Mouse (Mus musculus): ENCODE measurements around the gene Nid2.

The Nid2 gene

GRCm38 (mm10) chr14:19744876-19745275 lies 6.2 kb upstream of the Nid2 start:
- no peak for DNase-seq (ENCODE audit: low spot score in 2 of 2)

DNA sequence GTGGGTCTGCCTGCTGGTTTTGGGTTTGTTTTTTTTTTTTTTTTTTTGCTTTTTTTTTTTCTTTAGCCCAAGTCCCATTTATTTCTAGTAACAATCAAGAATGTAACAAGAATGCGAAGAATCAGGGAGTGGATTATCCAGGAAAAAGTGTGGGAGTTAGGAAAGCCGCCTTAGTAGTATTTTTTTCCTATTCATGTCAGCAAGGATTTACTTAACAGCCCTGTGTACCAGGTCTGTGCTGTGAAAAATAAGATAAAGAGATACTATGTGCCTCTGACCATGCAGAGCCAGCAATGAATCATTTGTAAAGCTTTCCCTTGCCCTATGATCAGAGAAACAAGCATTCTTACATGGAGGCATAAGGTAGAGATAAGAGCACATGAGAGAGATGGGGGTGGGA lies 4.8 kb upstream of the Nid2 start:
- DNase-seq (ENCODE audit: low spot score in 2 of 2) = no peak

DNA sequence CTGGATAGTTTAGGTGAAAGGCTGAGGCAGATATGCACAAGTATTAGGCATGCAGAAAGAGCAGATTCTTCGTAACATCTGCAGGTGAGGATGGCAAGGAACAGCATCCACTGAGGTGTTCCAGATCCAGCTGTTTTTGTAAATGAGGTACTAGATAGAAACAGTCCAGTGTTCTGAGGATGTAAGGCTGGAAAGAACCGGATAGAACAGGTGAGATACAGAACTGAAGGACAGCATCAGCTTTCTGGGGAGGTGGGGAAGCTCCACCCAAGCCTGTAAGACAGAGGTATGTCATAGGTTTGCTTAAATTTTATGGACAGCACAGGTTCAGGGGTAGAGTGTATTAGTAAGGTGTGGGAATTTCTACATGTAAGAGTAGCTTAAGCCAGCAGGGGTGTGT lies 4.3 kb upstream of the Nid2 start:
- no peak for DNase-seq (ENCODE audit: low spot score in 2 of 2)

- DNase-seq (ENCODE audit: low spot score in 2 of 2) = no peak
Measured at GRCm38 (mm10) chr14:19749743-19750142, 1.3 kb upstream of the Nid2 start.

DNA sequence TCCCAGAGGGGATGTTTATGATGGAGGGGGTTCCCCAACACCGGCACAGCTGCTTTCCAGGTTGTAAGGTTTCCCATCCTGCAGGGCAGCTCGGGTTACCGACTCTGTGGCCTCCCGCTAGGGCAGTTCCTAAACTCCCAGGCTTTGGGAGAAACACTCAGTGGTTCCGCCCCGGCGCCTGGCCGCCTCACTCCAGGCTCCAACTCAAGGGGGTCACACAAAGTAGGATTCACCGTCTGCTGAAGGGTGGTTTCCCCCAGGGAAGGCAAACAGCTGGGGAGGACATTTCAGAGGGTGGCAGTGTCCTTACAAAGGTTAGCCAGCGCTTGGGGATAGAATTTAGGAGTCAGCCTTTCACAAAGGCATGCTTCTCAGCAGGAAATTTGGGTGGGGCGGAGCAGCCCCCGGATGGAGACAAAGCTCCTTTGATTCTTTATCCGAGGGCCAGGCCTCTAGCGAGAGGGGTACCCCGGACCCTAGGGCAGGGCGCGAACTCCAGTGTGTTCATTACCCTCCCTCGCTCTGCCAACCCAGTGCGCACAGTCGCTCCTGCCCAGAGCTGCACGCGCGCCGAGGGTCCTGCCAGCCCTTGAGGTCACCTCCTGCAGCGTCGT lies 547 bp upstream of the Nid2 start:
- no peak for DNase-seq (ENCODE audit: low spot score in 2 of 2)

DNA sequence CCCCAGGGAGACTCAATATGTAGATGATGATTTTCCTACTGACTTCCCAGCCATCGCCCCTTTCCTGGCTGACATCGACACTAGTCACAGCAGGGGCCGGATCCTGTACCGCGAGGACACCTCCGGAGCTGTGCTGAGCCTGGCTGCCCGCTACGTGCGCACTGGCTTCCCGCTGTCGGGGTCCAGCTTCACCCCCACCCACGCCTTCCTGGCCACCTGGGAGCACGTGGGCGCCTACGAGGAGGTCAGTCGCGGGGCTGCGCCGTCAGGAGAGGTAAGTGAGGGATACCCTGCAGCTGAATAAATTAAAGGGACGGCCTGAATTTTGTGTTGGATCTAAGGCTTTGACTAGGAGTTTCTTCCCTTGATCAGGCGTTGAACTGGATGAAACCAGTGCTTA lies 1.2 kb downstream of the Nid2 start:
- no peak for DNase-seq (ENCODE audit: low spot score in 2 of 2)

- DNase-seq (ENCODE audit: low spot score in 2 of 2) = no peak
Measured at GRCm38 (mm10) chr14:19759277-19760193, 8.5 kb downstream of the Nid2 start.

GRCm38 (mm10) chr14:19760721-19761120 lies 9.7 kb downstream of the Nid2 start:
- no peak for DNase-seq (ENCODE audit: low spot score in 2 of 2)

GRCm38 (mm10) chr14:19762014-19762413 lies 10.9 kb downstream of the Nid2 start:
- no peak for DNase-seq (ENCODE audit: low spot score in 2 of 2)

DNA sequence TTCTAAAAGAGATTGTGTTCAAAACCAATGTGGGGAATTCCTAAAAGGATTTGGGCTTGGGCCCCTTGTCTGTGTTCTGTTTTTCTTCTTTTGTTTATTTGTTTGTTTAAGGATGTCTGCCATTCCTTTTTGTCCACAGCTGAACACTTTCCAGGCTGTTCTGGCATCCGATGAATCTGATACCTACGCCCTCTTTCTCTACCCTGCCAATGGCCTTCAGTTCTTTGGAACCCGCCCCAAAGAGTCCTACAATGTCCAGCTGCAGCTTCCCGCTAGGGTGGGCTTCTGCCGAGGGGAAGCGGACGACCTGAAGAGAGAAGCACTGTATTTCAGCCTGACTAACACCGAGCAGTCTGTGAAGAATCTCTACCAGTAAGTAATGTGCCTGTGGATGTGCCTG lies 12.5 kb downstream of the Nid2 start:
- no peak for DNase-seq (ENCODE audit: low spot score in 2 of 2)

DNA sequence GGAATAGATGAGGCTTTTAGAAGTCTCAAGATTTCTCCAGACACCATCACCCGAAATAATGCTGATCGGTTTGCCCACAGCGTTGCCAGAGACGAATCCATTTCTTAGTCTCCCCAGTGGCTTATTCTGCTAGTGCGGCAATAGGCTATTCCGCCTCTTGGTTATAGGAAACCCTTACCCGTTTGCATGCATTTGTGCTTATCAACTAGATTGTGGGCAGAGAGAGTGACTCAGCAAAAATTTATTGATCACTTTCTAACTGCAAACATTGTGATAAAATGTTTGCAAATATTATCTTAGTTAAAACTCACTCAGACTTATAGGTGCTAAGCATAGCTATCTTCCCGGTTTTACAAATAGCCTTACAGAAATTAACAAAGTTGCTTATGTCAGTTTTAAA lies 13.3 kb downstream of the Nid2 start:
- DNase-seq (ENCODE audit: low spot score in 2 of 2) = no peak

DNA sequence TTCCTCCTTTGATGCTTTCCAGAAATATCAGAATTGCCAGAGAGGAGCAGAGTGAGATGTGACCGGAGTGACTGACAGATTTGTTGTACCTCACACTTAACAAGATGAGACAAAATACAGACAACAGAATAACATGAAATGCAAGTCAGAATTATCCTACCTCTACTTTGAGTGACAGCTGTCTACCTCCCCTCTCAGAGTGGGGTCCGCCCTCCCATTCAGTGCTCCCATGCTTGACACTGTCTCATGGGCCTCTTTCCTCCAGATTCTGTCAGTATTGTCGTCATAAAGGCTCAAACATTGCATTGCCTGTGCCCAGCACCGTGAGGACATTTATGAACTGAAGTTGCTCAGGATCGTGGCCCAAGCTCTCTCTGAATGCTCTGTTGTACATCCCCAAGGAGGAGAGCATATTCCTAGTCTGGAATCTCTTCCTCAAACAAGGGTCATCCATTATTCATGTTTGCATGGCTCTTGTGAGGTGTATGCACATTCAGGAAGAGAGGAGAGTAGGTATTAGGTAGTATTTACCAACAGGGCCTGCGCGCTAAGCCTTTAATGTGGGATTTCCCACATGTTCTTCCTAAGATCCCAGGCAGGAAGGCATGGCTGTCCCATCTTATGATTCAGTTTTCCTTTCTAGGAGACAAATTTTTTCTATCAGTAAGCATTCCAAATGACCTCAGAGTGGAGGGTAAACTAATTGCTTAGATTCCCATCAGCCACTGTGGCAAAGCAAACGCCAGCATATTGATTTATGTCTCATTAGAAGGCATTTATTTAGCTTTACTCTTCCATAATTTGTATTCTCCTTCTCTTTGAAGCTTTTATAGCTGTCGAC lies 14.7 kb downstream of the Nid2 start:
- no peak for DNase-seq (ENCODE audit: low spot score in 2 of 2)

- DNase-seq (ENCODE audit: low spot score in 2 of 2) = no peak
Measured at GRCm38 (mm10) chr14:19766380-19766649, 15.2 kb downstream of the Nid2 start.

DNA sequence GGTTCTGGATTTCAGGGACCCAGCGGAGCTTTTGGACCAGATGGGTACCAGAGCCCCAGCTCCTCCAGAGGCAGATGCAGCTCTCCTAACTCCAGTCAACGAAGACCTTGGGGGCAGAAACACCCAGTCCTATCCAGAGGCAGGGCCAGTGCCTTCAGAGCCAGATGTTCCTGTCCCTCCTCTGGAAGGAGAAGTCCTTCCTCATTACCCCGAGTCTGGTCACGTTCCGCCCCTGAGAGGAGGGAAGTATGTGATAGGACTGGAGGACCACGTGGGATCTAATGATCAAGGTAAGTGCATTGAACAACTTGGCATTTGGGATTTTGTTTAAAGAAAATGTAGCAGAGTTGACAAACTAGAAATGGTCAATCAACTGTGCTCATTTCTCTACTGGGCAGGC lies 17.6 kb downstream of the Nid2 start:
- DNase-seq (ENCODE audit: low spot score in 2 of 2) = no peak

GRCm38 (mm10) chr14:19769441-19770200 lies 18.6 kb downstream of the Nid2 start:
- DNase-seq (ENCODE audit: low spot score in 2 of 2) = no peak

GRCm38 (mm10) chr14:19771173-19771572 lies 20.1 kb downstream of the Nid2 start:
- DNase-seq (ENCODE audit: low spot score in 2 of 2) = no peak

DNA sequence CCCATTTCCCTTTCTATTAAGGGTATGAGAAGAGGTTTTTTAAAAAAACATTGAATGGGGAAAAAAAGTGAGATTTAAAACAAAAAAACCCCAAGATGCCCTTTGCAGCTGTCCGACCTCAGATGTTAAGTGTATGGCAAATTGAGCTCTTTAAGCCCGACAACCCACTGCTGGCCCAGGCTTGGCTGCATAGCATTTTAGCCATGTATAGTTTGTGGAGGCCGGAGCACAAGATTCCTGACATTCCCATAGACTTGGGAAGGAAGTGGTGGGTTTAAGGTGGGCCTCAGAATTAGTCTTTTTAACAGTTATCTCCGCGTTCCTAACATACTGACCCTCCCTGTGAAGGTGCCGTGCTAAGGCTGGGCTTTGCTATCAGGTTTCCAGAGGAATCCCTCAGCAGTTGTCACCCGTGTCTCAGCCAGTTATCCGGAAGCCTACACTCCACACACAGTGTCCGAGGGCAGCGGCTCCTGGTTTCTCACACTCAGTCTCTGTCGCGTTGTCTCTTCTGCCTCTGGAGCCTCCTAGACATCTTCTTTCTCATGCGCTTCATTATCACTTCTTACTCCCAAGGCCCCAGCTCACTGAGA lies 23.1 kb downstream of the Nid2 start:
- DNase-seq (ENCODE audit: low spot score in 2 of 2) = no peak

- no peak for DNase-seq (ENCODE audit: low spot score in 2 of 2)
Measured at GRCm38 (mm10) chr14:19775491-19775890, 24.4 kb downstream of the Nid2 start.

DNA sequence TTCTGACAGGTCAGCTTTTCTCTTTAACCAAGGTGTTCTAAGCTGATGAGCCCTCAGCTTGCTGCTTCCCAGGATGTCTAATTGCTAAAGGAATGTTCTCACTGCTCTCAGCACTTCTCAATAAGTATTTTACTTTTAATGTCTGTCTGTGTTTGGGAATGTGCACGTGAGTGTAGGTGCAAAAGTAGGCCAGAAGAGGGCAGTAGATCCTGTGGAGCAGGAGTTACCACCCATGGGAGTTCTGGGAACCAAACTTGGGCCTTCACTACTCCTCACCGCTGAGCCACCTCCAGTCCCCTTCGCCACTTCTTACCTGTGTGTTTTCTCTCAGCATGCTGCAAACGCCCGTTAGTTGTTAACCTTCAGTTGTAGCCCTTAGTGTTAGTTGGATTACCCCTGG lies 25.1 kb downstream of the Nid2 start:
- no peak for DNase-seq (ENCODE audit: low spot score in 2 of 2)

- peak in 1 of 2 experiments; percentile 26 for DNase-seq (ENCODE audit: low spot score in 2 of 2)
Measured at GRCm38 (mm10) chr14:19776890-19777289, 25.8 kb downstream of the Nid2 start.

GRCm38 (mm10) chr14:19777365-19777764 lies 26.3 kb downstream of the Nid2 start:
- DNase-seq (ENCODE audit: low spot score in 2 of 2) = no peak

GRCm38 (mm10) chr14:19777945-19778344 lies 26.9 kb downstream of the Nid2 start:
- DNase-seq (ENCODE audit: low spot score in 2 of 2) = no peak
